Mouse (Mus musculus): Measurements from ENCODE around the gene Zfyve1.
"Not testable (repeated sequence)": the region's sequence is repeated elsewhere in the genome, so short reads cannot be mapped to it uniquely, and the experiment has no call there.

Zfyve1 gene

DNA sequence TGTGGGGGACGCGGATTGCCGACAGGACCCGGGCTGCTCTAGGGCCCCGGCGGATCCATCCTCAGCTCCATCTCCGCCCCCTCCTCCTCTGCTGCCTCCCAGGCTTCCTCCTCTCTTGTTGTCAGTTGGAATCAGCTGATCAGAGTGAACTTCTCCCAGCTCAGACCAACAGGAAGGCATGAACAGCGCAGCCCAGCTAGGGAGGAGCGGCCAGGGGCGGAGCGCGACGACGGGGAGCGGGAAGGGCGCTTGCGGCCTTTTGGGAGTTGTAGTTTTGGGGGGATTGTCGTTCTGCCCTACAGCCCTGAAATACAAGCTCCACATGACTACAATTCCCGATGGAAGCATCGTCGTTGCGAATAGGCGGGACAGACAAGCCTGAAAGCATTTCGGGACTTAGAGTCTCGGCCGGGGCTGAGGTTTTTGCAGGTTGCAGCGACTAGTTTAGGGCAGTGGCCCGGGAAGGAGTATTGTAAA, at the start of gene Zfyve1:
TSS of gene Zfyve1 (minus strand) at position 198 of the 477 bp plus-strand sequence.
- peak; percentile 93 for DNase-seq (ENCODE audit: extremely low spot score, low read depth, low spot score)

DNA sequence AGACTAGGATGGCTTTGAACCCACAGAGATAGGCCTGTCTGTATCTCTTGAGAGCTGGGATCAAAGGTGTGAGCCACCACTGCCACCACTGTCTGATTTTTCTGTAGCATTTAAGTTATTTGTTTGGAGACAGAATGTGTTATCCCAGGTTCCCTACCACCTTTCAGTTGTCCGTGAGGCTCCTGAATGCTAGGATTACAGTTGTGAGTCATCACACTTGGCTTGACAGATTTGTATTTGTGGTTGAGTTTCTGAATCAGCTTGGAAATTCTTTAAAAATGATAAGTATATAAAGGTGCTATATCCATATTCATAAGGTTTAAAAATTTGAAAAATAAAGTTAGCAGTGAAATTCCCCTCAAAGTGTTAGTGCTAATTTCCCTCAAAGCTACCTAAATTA, 46.1 kb upstream of the Zfyve1 start:
- DNase-seq (ENCODE audit: extremely low spot score, low read depth, low spot score): no peak

DNA sequence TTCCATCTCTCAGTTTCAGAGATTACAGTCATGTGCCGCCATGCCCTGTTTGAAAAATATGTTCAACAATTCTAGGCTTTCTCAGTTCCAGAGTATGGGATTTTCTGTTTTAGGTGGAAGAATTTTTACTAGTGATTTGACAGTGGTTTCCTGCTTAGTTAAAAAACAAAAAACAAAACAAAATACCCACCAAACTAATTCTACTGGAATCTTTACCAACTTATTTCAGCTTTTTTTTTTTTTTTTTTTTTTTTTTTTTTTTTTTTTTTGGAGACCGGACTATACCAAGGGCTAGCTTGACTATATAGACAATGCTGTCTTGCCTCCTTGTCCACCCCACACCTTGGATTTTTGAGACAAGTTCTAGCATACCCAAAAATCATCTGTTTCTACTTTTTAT, 44.2 kb upstream of the Zfyve1 start:
- DNase-seq (ENCODE audit: extremely low spot score, low read depth, low spot score): no peak

DNA sequence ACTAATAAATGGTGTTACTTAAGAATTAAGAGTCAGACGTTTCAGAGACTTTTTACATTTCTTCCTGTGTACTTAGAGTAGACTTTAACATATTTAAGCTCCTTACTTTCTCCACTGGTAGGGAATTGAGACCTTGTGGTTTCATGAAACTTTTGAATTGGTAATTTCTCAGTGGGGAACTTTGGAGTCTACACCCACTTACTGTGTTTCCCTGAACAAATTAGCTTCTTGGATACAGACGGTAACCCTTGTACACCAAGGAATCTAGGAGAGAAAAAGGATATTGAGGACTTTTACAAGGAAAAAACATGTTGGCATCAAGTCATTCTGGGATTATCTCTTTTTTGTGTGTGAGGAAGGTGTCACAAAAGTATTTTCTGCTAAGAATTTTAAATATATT, 36.8 kb upstream of the Zfyve1 start:
- no peak for DNase-seq (ENCODE audit: extremely low spot score, low read depth, low spot score)

DNA sequence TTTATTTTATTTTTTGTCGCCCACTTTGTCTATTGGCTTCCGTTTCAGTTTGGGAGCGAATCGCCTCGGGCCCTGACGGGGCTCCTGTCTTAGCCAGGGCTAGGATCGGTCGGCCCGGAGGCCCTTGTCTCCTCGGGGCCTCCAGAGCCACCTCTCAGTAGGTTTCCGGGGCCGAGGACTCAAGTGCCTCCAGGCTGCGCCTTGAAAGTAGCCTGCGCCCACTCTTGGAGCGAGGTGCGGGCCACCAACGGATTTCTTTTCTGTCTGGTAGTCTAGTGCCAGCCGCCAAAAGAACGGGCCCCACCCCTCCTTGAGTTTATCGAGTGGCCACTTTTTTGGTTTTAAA, 35.6 kb upstream of the Zfyve1 start:
- DNase-seq (ENCODE audit: extremely low spot score, low read depth, low spot score): no peak

DNA sequence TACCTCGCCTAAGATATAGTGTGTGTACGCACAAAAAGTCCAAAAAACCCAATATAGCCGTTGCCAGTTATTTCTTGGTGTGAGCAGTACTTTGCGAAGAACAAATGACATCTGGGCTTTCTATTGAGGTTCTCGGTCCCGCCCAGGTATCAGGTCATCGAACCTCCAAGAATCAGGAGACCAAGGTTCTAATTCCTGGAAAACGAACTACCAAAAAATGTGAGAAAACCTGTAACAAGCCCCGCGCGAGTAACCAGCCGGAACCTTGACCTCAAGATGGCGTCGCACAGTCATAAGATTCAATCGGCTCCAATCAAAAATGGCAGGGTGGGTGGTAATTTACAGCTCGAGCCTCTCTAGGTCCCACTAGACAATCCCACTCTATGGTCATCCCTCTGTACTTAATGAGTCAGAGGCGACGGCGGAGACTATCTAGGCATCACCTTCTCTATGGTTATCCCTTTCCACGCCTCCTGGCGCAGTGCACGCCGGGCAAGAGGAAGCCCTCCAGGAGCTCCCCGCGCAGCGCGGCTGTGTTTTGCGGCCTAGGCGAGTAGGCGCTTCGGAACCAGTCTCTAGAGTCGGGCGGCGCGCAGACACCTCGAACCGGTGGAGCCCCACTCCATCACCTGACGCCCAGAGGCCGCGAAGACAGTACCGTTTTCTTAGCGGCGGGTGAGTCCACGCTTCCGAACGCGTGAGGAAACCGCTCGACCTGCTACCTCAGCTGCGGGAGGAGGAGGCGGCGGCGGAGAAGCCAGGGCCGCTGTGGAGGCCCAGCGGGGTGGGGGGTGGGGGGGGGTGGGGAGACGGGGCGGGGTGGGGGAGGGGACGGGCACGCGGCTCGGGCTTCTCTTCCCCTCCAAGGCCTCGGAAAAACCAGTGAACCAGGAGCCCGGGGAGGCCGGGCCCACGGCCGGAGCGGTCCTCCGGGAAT, 35.0 kb upstream of the Zfyve1 start:
- peak; percentile 97 for DNase-seq (ENCODE audit: extremely low spot score, low read depth, low spot score)

GRCm38 (mm10) chr12:83630936-83631335, 33.9 kb upstream of the Zfyve1 start, which contains the start of gene Rbm25:
Rbm25 (plus strand) TSS chr12:83631236.
- not testable (repeated sequence) for DNase-seq (ENCODE audit: extremely low spot score, low read depth, low spot score)

DNA sequence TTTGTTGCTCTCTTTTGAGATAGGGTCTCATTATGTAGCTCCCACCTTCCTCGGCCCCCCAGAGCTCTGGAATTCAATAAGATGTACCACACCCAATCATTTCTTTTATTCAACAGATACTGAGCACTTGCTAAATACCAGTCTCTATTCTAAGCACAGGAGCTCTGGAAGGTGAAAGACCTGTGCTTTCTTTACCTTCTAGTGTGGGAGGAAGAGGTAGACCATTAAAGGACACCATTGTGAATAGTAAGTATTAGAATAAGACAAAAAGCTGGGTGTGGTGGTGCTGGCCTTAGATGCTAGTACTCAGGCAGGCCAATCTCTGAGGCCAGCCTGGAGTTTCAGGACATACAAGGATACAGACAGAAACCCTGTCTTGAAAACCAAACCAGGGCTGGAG, 27.3 kb upstream of the Zfyve1 start:
- no peak for DNase-seq (ENCODE audit: extremely low spot score, low read depth, low spot score)

DNA sequence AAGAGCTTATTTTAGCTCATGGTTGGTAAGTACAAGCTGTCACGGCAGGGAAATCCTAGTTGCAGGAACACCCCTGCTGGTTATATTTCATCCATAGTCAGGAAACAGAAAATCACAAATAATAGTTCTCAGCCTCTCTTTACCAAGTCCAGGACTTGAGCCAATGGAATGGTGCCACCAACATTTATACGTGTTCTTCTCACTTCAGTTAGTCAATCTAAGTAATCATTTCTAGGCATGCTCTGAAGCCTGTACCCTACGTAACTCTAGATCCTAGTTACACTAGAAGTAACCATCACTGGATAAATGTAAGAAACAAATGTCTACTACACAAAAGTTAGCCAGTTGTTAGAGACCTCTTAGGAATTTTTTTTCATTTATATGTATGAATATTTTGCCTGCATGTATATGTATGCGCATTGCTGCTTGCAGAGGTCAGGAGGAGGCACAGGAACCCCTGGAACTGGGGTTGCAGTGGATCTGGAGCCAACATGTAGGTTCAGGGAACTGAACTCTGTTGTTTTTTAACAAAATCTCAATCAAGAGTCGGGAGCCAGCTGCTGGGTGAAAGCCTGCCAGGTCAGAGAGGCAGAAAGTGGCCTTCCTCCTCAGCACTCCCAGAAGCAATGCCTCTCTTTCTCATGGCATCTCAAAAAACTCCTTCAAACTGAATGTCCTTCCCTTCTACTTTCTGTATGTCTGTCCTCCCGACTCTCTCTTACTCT, 25.2 kb upstream of the Zfyve1 start:
- no peak for DNase-seq (ENCODE audit: extremely low spot score, low read depth, low spot score)

DNA sequence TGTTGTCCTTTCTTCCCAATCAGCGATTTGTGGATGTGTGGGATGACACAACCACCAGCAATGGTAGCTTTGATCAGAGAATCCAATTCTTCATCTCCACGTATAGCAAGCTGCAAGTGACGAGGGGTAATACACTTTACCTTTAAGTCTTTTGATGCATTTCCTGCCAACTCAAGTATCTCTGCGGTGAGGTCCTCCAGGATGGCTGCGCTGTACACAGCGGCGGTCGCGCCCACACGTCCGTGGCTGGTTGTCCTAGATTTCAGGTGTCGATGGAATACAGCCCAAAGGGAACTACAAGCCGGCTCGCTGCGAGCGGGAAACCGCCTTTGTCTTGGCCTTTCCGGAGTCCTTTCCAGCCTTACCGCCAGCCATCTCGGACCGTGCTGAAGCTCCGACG, 23.7 kb upstream of the Zfyve1 start:
- not testable (repeated sequence) for DNase-seq (ENCODE audit: extremely low spot score, low read depth, low spot score)

DNA sequence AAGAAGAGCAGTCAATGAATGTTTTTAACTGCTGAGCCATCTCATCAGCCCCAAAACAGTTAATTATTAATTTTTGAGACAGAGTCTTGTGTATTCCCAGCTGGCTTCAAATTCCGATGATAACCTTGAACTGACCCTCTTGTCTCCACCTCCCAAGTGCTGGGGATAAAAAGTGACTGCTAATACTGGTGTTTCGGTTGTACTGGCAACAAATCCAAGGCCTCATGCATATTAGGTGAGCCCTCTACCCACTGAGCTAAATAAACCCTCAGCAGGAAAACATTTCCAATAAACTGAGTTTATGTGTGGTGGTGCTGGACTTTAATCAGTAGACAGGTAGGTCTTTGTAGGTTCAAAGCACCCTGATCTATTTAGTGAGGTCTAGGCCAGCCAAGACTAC, 22.0 kb upstream of the Zfyve1 start:
- DNase-seq (ENCODE audit: extremely low spot score, low read depth, low spot score): no peak

GRCm38 (mm10) chr12:83617261-83617660, 20.2 kb upstream of the Zfyve1 start:
- DNase-seq (ENCODE audit: extremely low spot score, low read depth, low spot score): no peak

DNA sequence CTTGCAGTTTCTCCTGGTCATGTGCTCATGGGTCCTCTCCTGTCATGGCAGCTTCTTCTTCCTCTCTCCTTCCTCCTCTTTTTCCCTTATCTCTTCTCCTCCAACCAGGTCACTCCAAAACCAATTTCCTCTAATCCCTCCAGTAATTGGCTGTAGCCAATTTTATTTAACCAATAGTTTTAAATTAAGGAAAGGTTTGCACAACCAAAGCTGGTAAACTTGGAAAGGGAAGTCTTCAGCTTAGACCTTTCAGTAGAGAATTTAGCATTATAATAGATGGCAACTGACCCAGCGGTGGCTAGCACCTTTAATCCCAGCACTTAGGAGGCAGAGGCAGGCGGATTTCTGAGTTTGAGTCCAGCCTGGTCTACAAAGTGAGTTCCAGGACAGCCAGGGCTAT, 9.4 kb upstream of the Zfyve1 start:
- not testable (repeated sequence) for DNase-seq (ENCODE audit: extremely low spot score, low read depth, low spot score)

- DNase-seq (ENCODE audit: extremely low spot score, low read depth, low spot score): no peak
Observed at GRCm38 (mm10) chr12:83602285-83602684, 5.3 kb upstream of the Zfyve1 start.

DNA sequence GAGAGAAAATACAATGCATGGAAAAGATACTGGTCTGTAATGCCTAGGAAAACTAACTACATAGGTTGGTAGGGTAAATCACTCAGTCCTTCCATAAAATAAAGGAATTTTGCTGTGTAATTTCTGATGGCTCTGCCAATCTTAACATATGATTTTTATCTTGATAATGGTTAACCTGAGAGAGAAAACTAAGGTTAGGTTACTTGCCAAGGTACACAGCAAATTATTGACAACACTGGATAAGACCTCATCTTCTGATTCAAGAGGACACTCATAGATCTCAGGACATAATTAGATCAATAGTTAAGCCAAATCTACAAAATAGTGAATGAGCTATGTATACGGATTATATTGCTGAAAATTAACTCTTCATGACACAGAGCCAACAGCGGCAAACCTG, 859 bp upstream of the Zfyve1 start:
- DNase-seq (ENCODE audit: extremely low spot score, low read depth, low spot score): no peak

DNA sequence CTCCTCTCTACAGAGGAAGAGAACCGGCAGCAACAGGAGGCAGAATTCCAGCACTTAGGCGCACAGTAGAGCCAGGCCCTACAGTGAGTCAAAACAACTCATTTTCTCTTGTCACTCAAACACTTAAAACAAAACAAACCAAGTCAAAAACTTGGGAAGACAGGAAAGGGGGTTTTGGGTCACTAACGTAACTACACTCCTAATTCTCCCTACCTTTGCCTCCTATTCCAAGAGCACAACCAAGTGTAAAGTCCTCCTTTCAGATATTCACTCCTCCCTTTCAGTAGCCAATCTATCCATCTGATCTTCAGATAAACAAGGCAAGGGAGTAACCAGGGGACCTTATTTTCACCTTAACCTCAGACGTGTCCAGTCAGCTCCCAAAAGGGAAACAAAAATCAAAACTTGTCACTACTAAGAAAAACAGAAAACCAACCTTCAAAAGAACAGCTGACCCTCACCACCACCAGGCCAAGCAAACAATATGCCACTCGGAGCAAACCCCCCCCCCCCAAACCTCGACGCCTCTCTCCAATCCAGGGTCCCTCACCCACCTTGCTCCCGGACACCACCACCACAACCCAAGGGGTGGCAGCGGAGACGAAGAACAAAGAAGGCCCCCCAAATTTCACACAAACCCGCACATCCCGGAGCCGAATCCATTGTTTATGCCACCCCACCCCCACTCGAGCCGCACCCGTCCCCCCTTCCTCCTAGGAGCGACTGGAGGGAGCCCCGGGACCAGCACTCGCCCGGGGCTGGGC, 649 bp downstream of the Zfyve1 start:
- DNase-seq (ENCODE audit: extremely low spot score, low read depth, low spot score): no peak

DNA sequence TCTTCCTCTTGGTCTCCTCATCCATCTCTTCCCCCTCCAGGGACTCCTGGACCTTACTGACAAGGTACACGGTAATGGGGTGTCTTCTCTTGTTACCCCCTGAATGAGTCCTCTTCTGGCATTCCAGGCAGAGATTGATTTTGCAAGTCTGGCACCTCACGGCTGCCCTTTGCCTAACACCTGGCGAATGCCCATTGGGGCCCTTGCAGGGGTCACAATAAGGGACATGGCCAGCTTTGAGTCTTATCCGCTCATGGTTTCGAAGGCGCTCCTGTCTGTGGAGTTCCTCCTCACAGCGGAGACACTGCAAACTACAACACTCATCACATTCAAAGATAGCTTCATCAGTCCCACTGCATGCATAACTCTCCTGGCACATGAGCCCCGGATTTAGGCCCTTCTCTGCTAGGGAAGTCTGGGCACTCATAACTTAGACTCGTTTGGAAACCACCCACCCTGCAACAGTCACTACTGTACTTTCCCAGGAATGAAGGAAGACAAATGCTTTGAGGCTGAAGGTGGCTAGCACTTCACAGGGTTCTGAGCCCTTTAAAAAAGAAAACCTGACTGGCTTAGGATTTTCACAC, 2.5 kb downstream of the Zfyve1 start:
- no peak for DNase-seq (ENCODE audit: extremely low spot score, low read depth, low spot score)

- DNase-seq (ENCODE audit: extremely low spot score, low read depth, low spot score): no peak
Observed at GRCm38 (mm10) chr12:83591754-83592501, 5.1 kb downstream of the Zfyve1 start.

DNA sequence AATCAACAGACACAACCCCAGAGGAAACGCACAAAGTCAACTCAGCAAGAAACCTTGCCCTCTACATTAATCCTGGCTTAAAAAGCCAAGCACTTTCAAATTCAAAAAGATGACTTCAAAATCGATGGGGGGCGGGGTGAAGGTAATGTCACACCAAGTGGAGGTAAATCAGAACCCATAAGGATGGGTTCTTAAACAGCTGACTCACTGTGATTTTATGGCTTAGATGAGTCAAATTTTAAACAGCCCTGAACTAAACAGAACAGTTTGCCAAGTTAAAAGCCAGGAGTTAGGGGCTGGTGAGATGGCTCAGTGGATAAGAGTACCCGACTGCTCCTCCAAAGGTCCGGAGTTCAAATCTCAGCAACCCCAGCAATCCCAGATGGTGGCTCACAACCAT, 10.4 kb downstream of the Zfyve1 start:
- DNase-seq (ENCODE audit: extremely low spot score, low read depth, low spot score): no peak

GRCm38 (mm10) chr12:83582747-83583146, 14.3 kb downstream of the Zfyve1 start:
- no peak for DNase-seq (ENCODE audit: extremely low spot score, low read depth, low spot score)

Data from hindlimb bud, embryonic 11.5 days (tissue).